Mouse (Mus musculus): ENCODE data around the gene Cdc20. TPM values are rescaled to one million over a fixed set of nuclear protein-coding genes. Genes with fewer than 3 reads are reported as not detected.
A peak's percentile ranks its signal among the peaks of the same experiment; 100 is the strongest.

Cdc20 gene
- 1 to 10 TPM; 4.6 to 7.1 TPM for polyA plus RNA-seq (2017; shearing (Covaris generic))

DNA sequence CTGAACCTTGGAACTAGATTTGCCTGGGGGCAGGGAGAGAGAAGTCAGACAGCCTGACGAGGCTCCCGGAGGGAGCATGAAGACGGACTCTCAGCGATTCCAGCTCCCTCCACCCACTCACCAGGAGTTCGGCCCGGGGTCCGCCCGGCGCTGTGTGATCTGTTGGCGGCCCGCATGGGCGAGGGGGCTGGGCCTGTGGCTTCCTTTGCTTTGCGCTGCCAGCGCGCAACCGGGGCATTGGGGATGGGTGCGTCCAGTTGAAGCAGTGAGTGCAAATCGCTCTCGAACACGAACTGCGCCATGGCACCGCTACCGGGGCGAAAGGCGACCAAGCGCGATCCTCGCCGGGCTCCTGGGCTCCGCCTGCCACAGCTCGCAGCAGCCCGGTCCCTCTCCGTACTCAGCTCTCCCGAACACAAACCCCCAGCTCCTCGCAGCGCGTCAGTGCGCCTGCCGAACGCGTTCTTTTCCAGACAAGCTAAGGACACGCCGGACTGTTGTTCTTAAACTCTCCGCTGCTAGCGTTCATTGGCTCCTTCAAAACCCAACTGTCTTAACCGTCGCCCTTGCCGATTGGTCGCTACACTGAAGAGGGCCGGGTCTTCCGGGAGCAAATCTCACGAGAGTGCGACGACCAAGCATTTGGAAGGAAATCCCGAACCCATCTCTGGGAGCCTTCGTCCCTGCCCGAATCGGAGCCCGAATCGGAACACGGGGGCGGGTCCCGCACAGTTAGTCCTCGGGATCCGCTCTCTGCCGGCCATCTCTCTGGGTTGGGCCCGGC is at the start of gene Cdc20:
Gene Cdc20 (minus strand): TSS at position 533 of the 784 bp plus-strand sequence.
- peak; percentile 98 for ATAC-seq

DNA sequence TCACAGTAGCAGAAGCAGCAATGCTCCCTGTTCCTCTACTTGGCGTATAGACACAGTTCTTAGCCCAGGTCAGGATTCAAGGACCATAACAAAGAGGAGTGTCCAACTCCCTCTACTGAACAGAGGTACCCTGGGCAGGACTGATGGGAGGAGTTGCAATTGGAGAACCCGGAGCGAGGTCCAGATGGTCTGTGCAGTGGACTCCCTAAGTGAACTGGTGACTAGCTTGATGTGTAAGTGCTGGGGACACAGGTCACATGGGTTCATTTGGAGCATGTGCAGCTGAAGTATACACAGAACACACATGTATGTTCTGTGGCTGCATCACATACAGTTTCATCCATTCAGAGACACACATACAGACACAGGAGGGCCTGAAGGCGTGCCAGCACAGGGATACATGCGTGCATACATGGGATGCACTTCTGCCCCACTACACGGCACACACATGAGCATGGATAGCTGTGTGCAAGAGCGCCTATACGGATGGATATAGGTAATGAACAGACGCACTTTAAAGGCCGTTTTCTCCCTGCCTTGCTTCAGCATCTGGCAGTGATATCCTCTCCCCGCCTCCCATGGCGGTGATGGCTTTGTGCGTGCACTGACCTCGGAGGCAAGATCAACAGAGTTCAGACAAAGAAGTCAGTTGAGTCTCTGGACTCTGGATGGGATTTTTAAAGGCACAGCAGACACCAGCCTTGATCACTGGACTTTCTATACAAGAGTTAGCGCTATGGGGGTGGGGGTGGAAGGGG is 39.8 kb upstream of the Cdc20 start:
- no peak for ATAC-seq

DNA sequence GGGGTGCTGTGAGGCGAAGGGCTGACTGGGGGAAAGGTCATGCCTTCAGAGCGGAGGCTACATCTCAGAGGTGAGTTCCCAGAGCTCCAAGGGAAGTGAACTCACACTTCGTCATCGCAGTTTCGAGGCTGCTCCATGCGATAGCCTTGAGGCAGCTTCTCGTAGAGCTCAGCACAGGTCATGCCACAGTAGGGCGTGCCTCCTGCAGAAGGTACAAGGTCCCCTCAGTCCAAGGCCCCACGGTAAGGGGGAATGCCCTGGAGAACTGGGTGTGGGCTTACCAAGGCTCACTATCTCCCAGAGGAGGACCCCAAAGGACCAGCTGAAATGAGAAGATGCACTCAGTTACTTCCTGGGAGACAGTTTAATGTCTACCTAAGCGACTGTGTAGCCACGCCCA is 35.5 kb upstream of the Cdc20 start:
- ATAC-seq, result no peak

DNA sequence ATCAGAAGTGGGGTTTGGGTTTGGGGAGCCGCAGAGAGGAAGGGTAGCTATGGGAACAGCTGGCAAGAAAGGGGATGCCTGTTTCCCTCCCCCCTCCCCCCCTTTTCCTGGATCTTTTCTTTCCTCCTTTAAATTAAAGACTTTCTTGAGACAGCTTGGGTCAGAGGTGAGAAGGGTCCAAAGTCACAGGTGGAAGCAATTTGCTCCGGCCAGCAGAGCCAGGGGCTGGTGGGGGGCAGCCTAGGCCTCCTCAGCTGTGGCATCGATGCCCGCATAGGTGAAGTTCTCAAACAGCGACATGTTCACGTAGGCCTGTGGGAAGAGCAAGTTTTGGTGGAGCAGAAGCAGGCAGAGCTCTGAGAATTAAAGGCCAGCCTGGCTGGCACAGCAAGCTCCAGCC is 34.1 kb upstream of the Cdc20 start:
- no peak for ATAC-seq

- no peak for ATAC-seq
These were observed 28.6 kb upstream of the Cdc20 start for GRCm38 (mm10) chr4:118465697-118466163.

DNA sequence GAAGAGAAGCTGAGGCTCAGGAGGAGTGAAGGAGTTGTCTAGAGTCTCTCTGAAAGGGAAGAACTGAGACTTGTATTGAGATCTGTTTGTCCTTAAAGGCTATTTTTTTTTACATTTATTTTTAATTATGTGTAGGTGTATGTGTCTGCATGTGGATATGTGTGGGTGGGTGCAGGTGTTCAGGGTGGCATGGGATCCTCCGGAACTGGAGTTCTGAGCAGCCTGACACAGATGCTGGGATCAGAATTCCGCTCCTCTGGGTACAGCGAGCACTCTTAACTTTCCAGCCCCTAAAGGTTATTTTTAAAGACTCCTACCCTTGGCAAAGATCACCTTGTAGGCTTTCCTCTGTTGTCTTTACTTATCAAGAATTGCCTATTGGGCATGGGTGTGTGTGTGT is 27.8 kb upstream of the Cdc20 start:
- ATAC-seq, result no peak

GRCm38 (mm10) chr4:118457345-118457975 is 20.3 kb upstream of the Cdc20 start, which contains the start of gene Mpl:
Mpl (minus strand) TSS chr4:118457513.
- no peak for ATAC-seq

GRCm38 (mm10) chr4:118446415-118447153 is 9.4 kb upstream of the Cdc20 start:
- no peak for ATAC-seq

DNA sequence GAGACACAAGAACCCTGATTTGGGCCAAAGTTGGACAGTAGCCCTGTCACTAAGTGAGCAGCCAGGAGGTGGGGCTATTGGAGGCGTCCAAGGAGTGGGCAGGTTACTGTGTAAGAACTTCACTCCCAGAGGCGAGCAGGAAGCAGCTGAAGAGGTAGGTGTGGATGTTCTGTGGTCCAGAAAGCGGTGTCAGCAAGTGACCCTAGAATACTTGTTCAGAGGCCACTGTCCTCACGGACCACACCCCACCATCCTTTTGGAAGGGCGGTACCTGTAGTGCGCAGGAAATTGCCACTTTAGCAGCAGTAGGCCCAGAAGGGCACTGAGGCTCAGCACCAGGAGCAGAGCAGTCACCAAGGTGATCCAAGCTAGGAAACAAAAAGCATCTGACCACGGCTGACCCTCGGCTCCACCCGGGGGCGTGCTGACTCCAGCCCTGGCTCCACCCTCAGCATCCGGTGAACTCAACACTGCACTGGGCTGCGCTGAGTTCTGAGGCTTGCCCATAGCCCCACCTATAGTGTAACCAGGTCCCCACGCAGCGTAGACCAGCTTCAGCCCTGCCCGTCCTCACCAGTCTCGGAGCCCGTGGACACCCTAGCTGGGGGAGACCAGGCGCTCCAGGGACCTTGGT is 8.7 kb upstream of the Cdc20 start:
- ATAC-seq, result no peak

GRCm38 (mm10) chr4:118445088-118445487 is 7.9 kb upstream of the Cdc20 start:
- no peak for ATAC-seq

DNA sequence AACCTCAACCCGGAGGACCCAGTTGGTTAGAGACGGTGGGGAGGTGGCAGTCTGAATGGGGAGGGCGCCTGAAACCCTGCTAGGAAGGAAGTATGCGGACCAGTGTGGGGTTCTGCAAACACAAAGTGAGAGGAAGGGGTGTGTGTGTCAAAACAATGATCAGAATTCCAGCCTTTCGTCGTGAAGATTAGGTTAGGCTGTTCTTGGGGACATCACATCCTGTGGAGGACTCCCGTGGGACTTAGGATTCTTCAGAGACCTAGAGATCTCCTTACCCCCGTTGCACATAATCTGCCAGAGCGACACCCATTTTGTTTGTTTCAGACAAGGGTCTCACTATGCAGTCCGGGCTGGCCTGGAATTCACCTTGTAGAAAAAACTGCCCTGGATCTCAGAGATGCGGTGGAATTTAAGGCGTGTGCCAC is 689 bp upstream of the Cdc20 start:
- peak; percentile 36 for ATAC-seq

GRCm38 (mm10) chr4:118432332-118432731 is 4.8 kb downstream of the Cdc20 start:
- ATAC-seq, result no peak

DNA sequence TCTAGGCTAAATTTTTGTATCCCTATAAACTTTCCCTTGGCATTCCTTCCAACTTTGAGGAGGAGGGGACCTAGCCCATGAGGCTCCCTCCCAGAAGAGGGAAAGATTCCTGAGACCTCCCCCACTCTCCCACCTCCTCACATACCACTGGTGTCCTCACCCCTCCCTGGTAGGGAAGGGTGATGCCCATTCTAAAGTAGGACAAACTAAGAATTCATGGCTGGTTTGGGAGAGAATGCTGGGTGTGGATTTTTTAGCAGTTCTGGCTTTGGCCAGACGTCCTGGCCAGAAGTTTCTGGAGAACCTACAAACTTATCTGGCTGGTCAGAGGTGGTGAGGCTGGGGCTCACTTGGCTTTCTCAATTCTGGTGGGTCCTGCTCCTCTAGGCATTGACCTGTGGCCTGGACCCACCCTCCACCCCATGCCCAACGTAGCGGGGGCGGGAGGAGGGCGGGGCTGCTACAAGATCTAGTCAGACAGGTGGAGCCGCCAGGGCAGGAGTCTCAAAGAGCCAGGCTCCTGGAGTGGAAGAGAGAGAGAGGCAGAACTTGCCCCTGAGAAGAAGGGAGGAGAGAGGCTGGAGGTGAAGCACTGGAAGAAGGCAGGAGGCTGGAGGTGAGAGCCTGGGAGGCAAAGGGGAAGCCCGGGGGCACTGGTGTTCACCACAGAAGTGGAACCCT is 7.8 kb downstream of the Cdc20 start:
- ATAC-seq, result no peak

GRCm38 (mm10) chr4:118428531-118429214 is 8.5 kb downstream of the Cdc20 start:
- ATAC-seq, result peak; percentile 42

DNA sequence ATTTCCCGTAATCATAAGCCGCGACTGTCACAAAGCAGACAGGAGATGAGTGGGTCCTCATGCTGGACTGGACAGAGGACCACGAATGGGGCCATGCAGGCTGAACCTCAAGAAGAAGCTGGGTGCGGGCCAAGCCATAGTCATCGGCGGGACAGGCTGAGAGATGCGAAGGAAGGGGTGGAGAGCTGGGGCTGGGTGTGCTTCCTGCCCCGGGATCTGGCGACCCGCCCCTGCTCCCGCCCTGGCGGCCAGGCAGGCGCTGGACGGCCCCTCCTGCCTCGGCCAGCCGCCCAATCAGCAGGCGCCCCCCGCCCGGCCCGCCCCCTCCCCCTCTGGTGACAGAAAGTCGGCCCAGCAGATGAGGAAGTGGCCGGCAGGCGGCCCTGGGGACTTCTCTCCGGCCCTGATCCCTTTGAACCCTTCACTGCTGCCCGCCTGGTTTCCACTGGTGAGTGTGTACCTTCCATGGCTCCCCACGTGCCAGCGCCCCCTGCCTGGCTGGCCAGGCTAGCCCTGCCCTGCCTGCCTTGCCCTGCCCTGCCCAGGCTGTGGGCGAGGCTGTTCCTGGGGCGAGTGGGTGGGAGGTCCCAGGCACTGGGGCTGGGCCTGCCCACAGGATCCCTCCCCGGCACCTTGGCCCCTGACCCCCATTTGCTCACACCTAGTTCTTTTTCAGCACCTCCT is 9.2 kb downstream of the Cdc20 start, which contains the start of gene Elovl1:
Gene Elovl1 (plus strand): TSS at position 326 of the 684 bp plus-strand sequence.
- ATAC-seq, result peak; percentile 88

DNA sequence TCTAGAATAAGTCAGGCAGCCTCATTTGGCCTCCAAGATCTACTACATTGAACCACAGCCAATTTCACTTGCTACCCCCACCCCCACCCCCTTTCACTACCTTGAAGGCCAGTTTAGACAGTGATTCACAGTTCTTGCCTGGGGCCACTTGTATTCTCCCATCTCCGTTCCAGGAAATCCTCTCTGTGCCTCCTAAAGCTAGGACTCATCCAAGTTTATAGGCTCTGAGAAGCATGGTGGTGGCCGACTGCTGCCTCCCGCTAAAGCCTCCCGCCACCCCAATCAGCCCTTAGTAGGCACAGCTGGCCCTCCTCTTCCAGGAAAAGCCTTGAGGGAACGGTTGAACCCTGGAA is 9.8 kb downstream of the Cdc20 start:
- ATAC-seq, result peak; percentile 13

DNA sequence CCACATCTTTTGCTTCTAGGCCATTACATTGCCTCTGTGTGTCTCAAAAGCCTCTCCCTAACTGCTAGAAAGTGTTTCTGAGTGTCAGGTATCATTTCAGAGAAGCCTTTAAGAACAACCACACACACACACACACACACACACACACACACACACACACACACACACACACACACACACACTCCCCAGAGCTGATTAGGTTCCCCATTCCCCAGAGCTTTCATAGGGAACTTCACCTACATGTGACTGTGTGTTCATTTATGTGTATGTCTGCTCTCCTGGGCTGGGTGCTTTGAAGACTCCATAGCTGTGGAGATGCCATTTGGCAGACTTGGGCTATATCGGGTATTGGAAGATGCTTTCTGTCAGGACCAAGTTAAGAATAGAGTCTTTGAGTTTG is 11.8 kb downstream of the Cdc20 start:
- no peak for ATAC-seq

DNA sequence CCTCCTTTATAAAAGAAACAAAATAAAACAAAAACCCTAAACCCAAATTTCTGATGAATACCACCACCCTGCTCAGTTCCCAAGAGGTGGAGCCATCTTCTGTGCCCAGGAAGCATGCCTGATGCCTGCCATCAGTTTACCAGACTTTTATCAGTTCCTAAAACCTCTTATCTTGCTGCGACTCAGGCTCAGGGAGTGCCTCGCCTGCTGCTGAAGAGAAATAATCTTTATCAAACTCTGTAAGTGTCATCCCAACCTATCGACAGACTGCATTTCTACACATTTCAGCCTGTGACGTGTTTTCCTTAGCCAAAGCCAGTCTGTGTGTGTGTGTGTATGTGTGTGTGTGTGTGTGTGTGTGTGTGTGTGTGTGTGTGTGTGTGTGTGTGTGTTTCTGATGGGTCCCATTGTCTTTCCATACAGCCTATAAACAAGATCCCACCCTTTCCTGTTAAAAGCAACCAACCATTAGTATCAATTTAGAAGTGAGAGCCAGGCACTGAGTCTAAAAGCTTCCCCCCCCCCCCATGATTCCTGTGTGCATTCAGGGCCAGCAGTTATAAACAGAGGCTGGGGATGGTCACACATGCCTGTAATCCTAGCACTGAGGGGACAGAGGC is 12.5 kb downstream of the Cdc20 start:
- no peak for ATAC-seq

DNA sequence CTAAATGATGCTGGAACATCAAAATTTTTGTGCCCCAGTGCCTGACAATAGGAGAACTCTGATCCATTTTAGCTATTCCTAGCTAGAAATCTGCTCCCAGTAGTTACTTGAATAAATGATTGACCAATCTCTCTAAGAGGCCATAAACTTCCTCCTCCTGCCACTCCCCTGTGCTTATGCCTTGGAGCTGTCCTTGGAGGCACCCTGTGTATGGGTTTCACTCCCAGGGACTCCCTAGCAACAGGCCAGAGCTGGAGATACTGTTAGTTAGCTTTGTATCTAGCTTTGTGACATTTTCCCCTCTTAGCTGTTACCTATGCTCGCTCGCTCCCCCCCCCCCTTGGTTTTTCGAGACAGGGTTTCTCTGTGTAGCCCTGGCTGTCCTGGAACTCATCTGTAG is 15.8 kb downstream of the Cdc20 start:
- ATAC-seq, result no peak
